Mouse (Mus musculus): Measurements from ENCODE around the gene Zfp326.

- TF ChIP-seq CTCF (IDR thresholded peaks at IDR 0.05; ENCODE audit: low read depth, low read length) (no peak), POLR2A (IDR thresholded peaks at IDR 0.05; ENCODE audit: insufficient read depth, low read length) (no peak)
Observed at GRCm38 (mm10) chr5:105898161-105898560, 21.8 kb downstream of the Zfp326 start.
